Comparison of ENCODE assay signal across 10 mouse cellular contexts in the genomic region with DNA sequence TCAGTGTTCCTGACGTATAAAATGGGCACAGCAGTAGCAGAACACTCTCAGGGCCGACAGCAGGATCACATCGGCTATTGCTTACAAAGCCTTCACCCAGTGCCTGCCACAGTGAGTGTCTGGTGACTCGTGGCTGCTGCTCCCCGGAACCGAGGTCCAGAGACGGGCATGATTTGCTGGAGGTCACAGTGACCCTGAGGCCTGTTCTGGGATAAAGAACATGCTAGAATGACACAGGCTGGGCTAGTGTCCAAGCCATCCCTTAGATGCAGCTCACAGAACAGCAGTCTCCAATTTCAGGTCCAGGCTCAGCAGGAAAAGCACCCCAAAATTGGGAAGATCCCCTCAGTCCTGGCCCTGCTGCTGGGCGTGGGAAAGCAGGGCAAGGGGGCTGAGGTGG. TPM values are rescaled to one million over a fixed set of nuclear protein-coding genes. Genes with fewer than 3 reads are reported as not detected.
DNase-seq lines count a peak whose midpoint lies in the region; ATAC-seq and TF ChIP-seq lines count a peak whose summit lies in the region.
"Had no signal": no experiment of that assay in that cellular context is flagged by ENCODE, and none has a peak within 500 bp of the region (broad histone marks: within the 10 kb centered on the region; RNA-seq: fewer than 3 reads in every experiment).

No protein-coding gene starts in this region.

- H3K9ac ChIP-seq in hindbrain, embryonic 16.5 days (ENCODE audit: low read depth, low read length): no peak overlapping the region
- no peak overlapping the region for H3K9ac ChIP-seq in hindbrain, embryonic 11.5 days (ENCODE audit: low read depth, low read length)
- no peak overlapping the region for H3K9ac ChIP-seq in lung, embryonic 14.5 days

- H3K27ac ChIP-seq in hindbrain, embryonic 16.5 days (ENCODE audit: low read depth, low read length): peak overlapping the region; percentile 70
- H3K27ac ChIP-seq in hindbrain, embryonic 11.5 days (ENCODE audit: low read depth, low read length): no peak overlapping the region
- peak overlapping the region; percentile 88 for H3K27ac ChIP-seq in lung, embryonic 14.5 days (ENCODE audit: low read depth)

- ATAC-seq in hindbrain, embryonic 16.5 days: no peak
- no peak for ATAC-seq in hindbrain, embryonic 11.5 days (ENCODE audit: low FRiP score)
- ATAC-seq in lung, embryonic 14.5 days (ENCODE audit: insufficient read depth): peak; percentile 62
- no peak for ATAC-seq in megakaryocyte, adult 5-6 weeks (ENCODE audit: poor library complexity, severe bottlenecking)

- H3K4me2 ChIP-seq in hindbrain, embryonic 16.5 days (ENCODE audit: low read length): no peak overlapping the region
- no peak overlapping the region for H3K4me2 ChIP-seq in hindbrain, embryonic 11.5 days (replicated peaks; ENCODE audit: low read depth, low read length)
- no peak overlapping the region for H3K4me2 ChIP-seq in lung, embryonic 14.5 days

- no peak for TF ChIP-seq CTCF in lung, embryonic 14.5 days (IDR thresholded peaks at IDR 0.05; ENCODE audit: low read depth)

- peaks cover 14% of the 10 kb centered on the region for H3K36me3 ChIP-seq in hindbrain, embryonic 16.5 days (ENCODE audit: control insufficient read depth, insufficient read depth, low read length)
- peaks cover 7% of the 10 kb centered on the region; the same call in 1 of the 2 replicates for H3K36me3 ChIP-seq in hindbrain, embryonic 11.5 days (ENCODE audit: control insufficient read depth, insufficient read depth, low read length)
- peaks cover 70% of the 10 kb centered on the region for H3K36me3 ChIP-seq in lung, embryonic 14.5 days (ENCODE audit: insufficient read depth)

- no peaks in the 10 kb centered on the region for H3K27me3 ChIP-seq in hindbrain, embryonic 16.5 days (replicated peaks; ENCODE audit: control insufficient read depth, insufficient read depth, low read length)
- H3K27me3 ChIP-seq in hindbrain, embryonic 11.5 days (ENCODE audit: control insufficient read depth, insufficient read depth, low read length): no peaks in the 10 kb centered on the region
- H3K27me3 ChIP-seq in lung, embryonic 14.5 days (ENCODE audit: insufficient read depth, low read length): no peaks in the 10 kb centered on the region

- H3K4me3 ChIP-seq in hindbrain, embryonic 16.5 days (ENCODE audit: low read length): no peak overlapping the region
- no peak overlapping the region for H3K4me3 ChIP-seq in hindbrain, embryonic 11.5 days (ENCODE audit: low read depth, low read length)
- H3K4me3 ChIP-seq in lung, embryonic 14.5 days (ENCODE audit: low read depth, low read length): no peak overlapping the region

- H3K4me1 ChIP-seq in hindbrain, embryonic 16.5 days (ENCODE audit: control insufficient read depth, insufficient read depth, low read depth, low read length): peaks cover 57% of the 10 kb centered on the region
- H3K4me1 ChIP-seq in hindbrain, embryonic 11.5 days (replicated peaks; ENCODE audit: control insufficient read depth, insufficient read depth, low read length): peaks cover 14% of the 10 kb centered on the region
- peaks cover 16% of the 10 kb centered on the region; the same call in 1 of the 2 replicates for H3K4me1 ChIP-seq in lung, embryonic 14.5 days (ENCODE audit: insufficient read depth)

- H3K9me3 ChIP-seq in hindbrain, embryonic 16.5 days (ENCODE audit: control insufficient read depth, low read length): no peaks in the 10 kb centered on the region
- H3K9me3 ChIP-seq in hindbrain, embryonic 11.5 days (ENCODE audit: control insufficient read depth, low read length): no peaks in the 10 kb centered on the region
- H3K9me3 ChIP-seq in lung, embryonic 14.5 days (ENCODE audit: low read depth, low read length): no peaks in the 10 kb centered on the region

- WGBS in hindbrain, embryonic 16.5 days: 86% methylated on average over 8 of the region's 8 CpGs
- WGBS in hindbrain, embryonic 11.5 days: 85% methylated on average over 8 of the region's 8 CpGs
- 68% methylated on average over 8 of the region's 8 CpGs for WGBS in lung, embryonic 14.5 days

- peak; percentile 60 for DNase-seq in cerebellum, adult 9-11 months
- no peak for DNase-seq in cerebellum, postnatal 4 days (ENCODE audit: low spot score in 2 of 2)
- no peak for DNase-seq in hindbrain, embryonic 11.5 days (ENCODE audit: low spot score)
- DNase-seq in NIH3T3 (ENCODE audit: low read depth): peak; percentile 34
- DNase-seq in lung, embryonic 14.5 days: peak; percentile 89
- DNase-seq in right cerebral cortex, postnatal 36 days (ENCODE audit: low spot score in 2 of 2): no peak
- DNase-seq: B cell, adult 2 months; liver had no signal

RNA-seq across cellular contexts. Expression of gene Soga1, which starts 24.8 kb away (rescaled TPM):
- polyA plus RNA-seq in hindbrain, embryonic 16.5 days (2015; fragmentation: Nextera tagmentation; extraction: Ambion mirVana): 4.4 and 4.6 TPM in 2 replicates
- polyA plus RNA-seq in hindbrain, embryonic 11.5 days (2014; fragmentation: Nextera tagmentation; extraction: Ambion mirVana): 7.2 and 9.8 TPM in 2 replicates
- 8.6 and 8.9 TPM in 2 replicates for polyA plus RNA-seq in lung, embryonic 14.5 days (2014; fragmentation: Nextera tagmentation; extraction: Ambion mirVana)
- 1.1 and 1.3 TPM in 2 replicates for total RNA-seq in megakaryocyte, adult 5-6 weeks (2015)
- 1.6 and 1.7 TPM in 2 replicates for total RNA-seq in megakaryocyte, adult 5-6 weeks (2017)

RNA-seq across cellular contexts. Expression of gene Tldc2, which starts 32.6 kb away (rescaled TPM):
- polyA plus RNA-seq in hindbrain, embryonic 16.5 days (2015; fragmentation: Nextera tagmentation; extraction: Ambion mirVana): not detected in 2 replicates
- not detected in 2 replicates for polyA plus RNA-seq in hindbrain, embryonic 11.5 days (2014; fragmentation: Nextera tagmentation; extraction: Ambion mirVana)
- polyA plus RNA-seq in lung, embryonic 14.5 days (2014; fragmentation: Nextera tagmentation; extraction: Ambion mirVana): not detected in 2 replicates
- not detected in 2 replicates for total RNA-seq in megakaryocyte, adult 5-6 weeks (2015)
- not detected in 2 replicates for total RNA-seq in megakaryocyte, adult 5-6 weeks (2017)

RNA-seq across cellular contexts. Expression of gene Dsn1, which starts 47.3 kb away (rescaled TPM):
- polyA plus RNA-seq in hindbrain, embryonic 16.5 days (2015; fragmentation: Nextera tagmentation; extraction: Ambion mirVana): 10.5 and 11.6 TPM in 2 replicates
- 42.1 and 44.7 TPM in 2 replicates for polyA plus RNA-seq in hindbrain, embryonic 11.5 days (2014; fragmentation: Nextera tagmentation; extraction: Ambion mirVana)
- polyA plus RNA-seq in lung, embryonic 14.5 days (2014; fragmentation: Nextera tagmentation; extraction: Ambion mirVana): 44.2 and 46.6 TPM in 2 replicates
- 13.3 and 14.6 TPM in 2 replicates for total RNA-seq in megakaryocyte, adult 5-6 weeks (2015)
- total RNA-seq in megakaryocyte, adult 5-6 weeks (2017): 36.4 and 47.0 TPM in 2 replicates

Comparison
In these comparisons a context has a peak if more than half of its experiments do, and no peak if none do; other contexts are left out.
1. DNase-seq: peak in cerebellum, adult 9-11 months (single experiment), NIH3T3 (single experiment) and lung, embryonic 14.5 days (single experiment); none in cerebellum, postnatal 4 days (0 of 2), hindbrain, embryonic 11.5 days (single experiment) and right cerebral cortex, postnatal 36 days (0 of 2).